Mouse (Mus musculus): ENCODE data around the gene Chrm3.
A peak's percentile ranks its signal among the peaks of the same experiment; 100 is the strongest.

The Chrm3 gene

GRCm38 (mm10) chr13:9973742-9974321, 386.8 kb downstream of the Chrm3 start:
- no peak for DNase-seq

- DNase-seq = no peak
Observed at GRCm38 (mm10) chr13:9971845-9972244, 388.8 kb downstream of the Chrm3 start.

GRCm38 (mm10) chr13:9952619-9953018, 408.0 kb downstream of the Chrm3 start:
- DNase-seq = no peak

- DNase-seq = no peak
Observed at GRCm38 (mm10) chr13:9951376-9951775, 409.3 kb downstream of the Chrm3 start.

- DNase-seq = no peak
Observed at GRCm38 (mm10) chr13:9949091-9949490, 411.6 kb downstream of the Chrm3 start.

- peak; percentile 77 for DNase-seq
Observed at GRCm38 (mm10) chr13:9940186-9940585, 420.5 kb downstream of the Chrm3 start.

GRCm38 (mm10) chr13:9938798-9939485, 421.7 kb downstream of the Chrm3 start:
- peak; percentile 81 for DNase-seq

GRCm38 (mm10) chr13:9932714-9933113, 427.9 kb downstream of the Chrm3 start:
- no peak for DNase-seq

- DNase-seq = no peak
Observed at GRCm38 (mm10) chr13:9930606-9931005, 430.0 kb downstream of the Chrm3 start.

- peak; percentile 79 for DNase-seq
Observed at GRCm38 (mm10) chr13:9929978-9930377, 430.7 kb downstream of the Chrm3 start.

- DNase-seq = no peak
Observed at GRCm38 (mm10) chr13:9921150-9921549, 439.5 kb downstream of the Chrm3 start.

- no peak for DNase-seq
Observed at GRCm38 (mm10) chr13:9912697-9913096, 447.9 kb downstream of the Chrm3 start.

- no peak for DNase-seq
Observed at GRCm38 (mm10) chr13:9908707-9909106, 451.9 kb downstream of the Chrm3 start.

GRCm38 (mm10) chr13:9907202-9907601, 453.4 kb downstream of the Chrm3 start:
- DNase-seq = peak; percentile 13

GRCm38 (mm10) chr13:9904455-9904854, 456.2 kb downstream of the Chrm3 start:
- no peak for DNase-seq

- no peak for DNase-seq
Observed at GRCm38 (mm10) chr13:9900653-9901385, 459.8 kb downstream of the Chrm3 start.

- DNase-seq = no peak
Observed at GRCm38 (mm10) chr13:9898664-9899369, 461.8 kb downstream of the Chrm3 start.

- no peak for DNase-seq
Observed at GRCm38 (mm10) chr13:9897231-9897630, 463.4 kb downstream of the Chrm3 start.

GRCm38 (mm10) chr13:9895045-9895625, 465.5 kb downstream of the Chrm3 start:
- DNase-seq = no peak

- no peak for DNase-seq
Observed at GRCm38 (mm10) chr13:9891088-9891487, 469.6 kb downstream of the Chrm3 start.

GRCm38 (mm10) chr13:9890460-9890859, 470.2 kb downstream of the Chrm3 start:
- no peak for DNase-seq

- peak; percentile 47 for DNase-seq
Observed at GRCm38 (mm10) chr13:9889954-9890353, 470.7 kb downstream of the Chrm3 start.

GRCm38 (mm10) chr13:9888284-9888683, 472.4 kb downstream of the Chrm3 start:
- DNase-seq = no peak
